Mouse (Mus musculus): ENCODE data around the gene Tgif2.
"Not testable (repeated sequence)": the region's sequence is repeated elsewhere in the genome, so short reads cannot be mapped to it uniquely, and the experiment has no call there.

The Tgif2 gene

DNA sequence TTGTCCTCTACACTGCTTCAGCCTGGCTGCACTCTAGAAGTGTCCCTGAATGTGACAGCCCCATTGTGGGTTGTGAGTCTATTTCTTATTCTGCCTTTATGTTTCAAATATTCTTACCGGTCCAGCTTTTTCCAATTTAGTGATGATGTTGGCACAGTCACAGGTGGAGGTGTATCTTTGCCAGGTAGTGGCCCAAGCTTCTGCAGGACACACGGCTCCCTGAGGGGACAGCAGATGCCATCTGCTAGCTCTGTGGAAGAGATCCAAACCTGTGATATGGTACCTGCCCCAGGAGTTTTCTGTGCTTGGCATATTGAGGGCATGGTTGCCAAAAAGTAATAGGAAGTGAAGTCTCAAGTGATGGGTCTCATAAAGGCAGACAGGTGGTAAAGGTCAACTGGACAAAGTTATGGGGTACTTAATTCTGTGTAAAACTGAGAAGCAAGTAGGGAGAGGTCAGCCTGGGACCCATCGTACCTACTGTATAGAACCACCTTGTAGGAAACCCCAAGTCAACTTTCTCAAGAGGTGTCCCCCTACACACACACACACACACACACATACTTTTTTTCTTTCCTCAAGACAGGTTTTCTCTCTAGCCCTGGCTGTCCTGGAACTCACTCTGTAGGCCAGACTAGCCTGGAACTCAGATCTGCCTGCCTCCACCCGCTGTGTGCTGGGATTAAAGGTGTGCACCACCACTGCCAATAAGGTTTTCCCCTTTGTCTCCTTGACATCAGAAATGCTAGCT, 35.1 kb downstream of the Tgif2 start:
- no peak for DNase-seq (ENCODE audit: low spot score)

DNA sequence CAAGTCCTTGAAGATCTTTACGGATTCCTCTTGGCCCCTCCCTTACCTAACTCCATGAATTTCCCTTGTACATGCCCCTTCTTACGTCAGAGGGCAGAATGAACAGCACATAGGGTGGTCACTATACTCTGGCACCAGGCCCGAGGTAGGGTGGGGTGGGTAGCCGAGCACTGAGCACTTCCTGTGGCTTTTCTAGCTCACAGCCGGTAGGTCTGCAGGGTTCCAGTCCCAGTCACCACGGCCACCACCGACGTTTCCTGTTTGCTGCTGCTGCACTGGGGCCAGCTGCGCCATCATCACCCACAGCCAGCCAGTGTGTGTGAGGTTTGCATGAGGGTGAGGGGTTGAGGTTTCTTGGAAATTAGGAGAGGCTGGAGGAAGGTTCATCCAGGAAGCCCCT, 37.9 kb downstream of the Tgif2 start:
- no peak for DNase-seq (ENCODE audit: low spot score)

DNA sequence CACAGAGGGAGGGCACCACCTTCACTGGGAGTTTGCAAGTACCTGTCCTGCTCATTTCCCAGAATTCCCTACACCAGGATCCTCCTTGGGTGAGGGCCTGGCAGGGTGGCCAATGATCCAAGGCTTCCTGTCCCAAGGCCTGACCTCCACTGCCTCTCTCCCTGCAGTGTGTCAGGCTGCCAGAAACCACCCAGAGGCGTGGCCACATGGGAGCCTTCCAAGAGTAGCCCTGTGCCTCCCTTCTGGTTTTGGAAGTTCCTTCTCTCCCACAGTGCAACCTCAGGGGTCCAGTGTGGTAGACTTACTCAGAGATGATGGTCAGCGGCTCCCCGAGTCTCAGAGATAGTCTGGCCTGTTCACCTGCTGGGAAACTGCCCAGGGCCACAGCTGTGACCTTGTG, 39.7 kb downstream of the Tgif2 start:
- DNase-seq (ENCODE audit: low spot score) = no peak

DNA sequence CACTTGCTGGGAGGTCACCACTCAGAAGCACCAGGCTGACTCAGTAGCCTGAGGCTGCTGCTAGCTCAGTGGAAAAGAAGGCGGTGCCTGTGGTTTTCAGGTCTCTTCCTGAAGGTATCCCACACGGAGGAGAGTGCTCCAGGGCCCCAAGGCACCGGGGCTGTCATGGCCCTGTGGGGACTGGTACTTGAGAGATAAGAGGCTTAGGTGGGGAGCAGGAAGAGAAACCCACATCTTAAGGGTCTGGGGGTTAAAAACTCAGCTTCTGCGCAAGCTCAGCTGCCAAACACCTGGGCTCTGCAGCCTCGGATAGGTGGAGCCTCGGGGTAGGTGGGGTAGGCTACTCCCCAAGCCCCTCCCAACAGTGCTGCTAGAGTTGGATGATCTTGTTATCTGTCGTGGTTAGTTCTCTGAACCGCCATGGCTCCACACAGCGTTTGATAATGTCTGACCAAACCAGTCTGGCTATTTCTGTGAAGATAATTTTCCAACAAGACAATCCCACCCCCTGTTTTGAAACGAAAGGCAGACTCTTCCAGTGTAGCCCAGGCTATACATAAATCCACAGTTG, 42.7 kb downstream of the Tgif2 start:
- no peak for DNase-seq (ENCODE audit: low spot score)

DNA sequence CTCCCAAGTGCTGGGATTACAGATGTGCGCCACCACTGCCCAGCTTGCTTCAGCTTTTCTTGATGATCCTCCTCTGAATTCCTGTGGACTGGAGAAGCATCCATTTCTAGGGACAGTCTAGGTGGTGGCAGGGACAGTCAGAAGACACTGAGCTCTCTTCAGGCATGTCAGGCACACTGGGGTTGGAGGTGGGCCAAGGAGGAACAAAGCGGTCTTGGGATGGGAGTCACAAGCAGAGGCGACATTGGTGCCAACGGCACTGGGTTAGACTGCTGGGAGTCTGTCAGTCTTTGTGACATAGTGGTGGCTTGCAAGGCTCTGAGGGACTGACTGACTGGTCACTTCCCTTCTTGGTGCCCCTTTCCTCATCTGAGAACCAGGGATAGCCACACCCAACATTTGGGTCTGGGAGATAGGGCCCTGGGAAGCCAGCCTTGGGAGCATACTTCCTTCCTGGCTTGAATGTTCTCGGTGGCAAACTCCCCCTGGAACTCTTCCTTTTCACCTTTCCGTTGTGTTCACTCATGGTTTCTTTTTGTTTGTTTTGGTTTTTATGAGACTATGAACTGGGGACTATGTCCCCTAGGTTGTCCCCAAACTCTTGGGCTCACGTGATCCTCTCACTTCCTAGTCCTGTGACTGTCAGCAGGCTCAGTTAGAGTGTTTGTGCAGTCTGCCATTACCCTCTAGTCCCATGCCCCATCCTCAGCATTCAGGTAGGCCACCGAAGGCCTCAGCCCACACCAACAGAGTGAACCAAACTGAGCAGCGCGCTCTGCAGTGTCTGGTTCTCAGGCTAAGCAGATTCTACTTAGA, 44.8 kb downstream of the Tgif2 start:
- DNase-seq (ENCODE audit: low spot score) = no peak

DNA sequence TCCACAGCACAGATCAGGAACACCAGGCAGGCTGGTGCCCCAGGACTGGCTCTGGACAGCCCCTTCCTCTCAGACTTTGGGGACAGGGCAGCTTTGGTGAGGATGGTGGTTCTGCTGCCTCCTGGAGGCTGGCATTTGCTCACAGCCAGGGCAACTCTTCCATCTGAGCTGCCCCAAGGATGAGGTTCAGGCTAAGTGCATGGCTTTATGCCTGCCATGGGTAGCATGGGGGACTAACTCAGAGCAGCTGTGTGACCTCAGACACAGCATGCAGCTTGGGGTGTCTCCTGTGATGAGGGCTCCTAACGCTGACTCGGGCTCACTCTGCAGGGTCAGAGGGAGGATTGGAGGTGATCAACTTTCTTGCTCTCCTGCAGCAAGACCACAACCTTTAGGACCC, 45.9 kb downstream of the Tgif2 start:
- not testable (repeated sequence) for DNase-seq (ENCODE audit: low spot score)

DNA sequence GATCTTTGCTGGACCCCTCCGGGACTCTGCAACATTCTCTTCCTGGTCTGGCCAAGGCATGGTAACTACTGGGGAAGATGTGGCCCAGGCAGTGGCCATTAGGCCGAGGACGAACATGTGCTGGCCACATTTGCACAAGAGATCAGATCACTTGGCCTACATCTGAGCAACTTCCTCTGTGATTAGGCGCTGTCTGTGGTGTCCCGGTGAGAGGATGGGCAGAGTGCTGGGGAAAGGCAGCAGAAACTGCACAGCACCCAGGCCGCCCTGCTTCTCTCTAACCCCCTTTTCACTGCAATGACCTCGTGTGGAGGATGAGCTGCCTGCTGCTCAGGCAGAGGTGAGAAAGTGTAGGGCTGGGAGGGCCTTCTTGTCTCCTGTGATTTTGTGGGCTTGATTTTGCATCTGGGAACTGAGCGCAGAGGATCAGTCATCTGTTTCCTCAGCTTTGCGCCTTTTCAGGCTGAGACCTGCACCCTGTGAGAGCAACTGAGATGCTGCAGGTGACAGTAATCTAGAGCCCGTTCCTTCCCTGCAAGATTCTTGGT, 46.4 kb downstream of the Tgif2 start:
- no peak for DNase-seq (ENCODE audit: low spot score)

DNA sequence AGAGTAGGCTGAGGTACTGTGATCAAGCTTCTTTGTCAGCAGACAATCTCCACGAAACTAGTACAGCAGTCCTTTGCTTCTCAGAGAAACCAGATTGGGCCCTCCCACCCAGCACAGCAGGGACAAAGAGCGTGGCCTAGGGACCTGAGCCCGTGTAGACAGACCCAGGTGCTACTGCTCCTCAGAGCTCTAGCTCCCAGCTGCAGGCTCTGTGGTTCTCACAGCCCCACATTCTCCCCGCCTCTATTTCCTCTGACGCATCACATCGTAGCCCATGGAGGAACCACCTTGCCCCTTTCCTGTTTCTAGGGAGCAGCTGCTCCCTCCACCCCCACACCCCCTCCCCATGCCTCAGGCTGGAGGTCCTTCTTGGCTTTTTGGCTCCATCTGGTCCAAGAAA, 47.2 kb downstream of the Tgif2 start, which contains the start of gene Sla2:
Gene Sla2, minus strand, starts transcription at position 176 of the 400 bp plus-strand sequence.
- DNase-seq (ENCODE audit: low spot score) = no peak

DNA sequence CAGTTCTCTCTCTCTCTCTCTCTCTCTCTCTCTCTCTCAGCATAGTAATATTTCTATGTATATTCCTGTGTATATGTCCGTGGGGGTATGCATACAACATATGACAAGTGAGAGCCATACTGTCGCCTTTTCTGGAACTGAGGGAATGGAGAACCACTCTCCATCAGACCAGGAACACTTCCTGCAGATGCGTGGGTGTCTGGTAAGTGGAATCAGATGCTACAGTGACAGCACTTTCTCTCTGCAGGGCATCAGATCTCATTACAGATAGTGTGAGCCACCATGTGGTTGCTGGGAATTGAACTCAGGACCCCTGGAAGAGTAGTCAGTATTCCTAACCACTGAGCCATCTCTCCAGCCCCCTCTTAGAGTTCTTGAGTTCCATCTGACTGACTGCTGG, 48.7 kb downstream of the Tgif2 start:
- DNase-seq (ENCODE audit: low spot score) = no peak

DNA sequence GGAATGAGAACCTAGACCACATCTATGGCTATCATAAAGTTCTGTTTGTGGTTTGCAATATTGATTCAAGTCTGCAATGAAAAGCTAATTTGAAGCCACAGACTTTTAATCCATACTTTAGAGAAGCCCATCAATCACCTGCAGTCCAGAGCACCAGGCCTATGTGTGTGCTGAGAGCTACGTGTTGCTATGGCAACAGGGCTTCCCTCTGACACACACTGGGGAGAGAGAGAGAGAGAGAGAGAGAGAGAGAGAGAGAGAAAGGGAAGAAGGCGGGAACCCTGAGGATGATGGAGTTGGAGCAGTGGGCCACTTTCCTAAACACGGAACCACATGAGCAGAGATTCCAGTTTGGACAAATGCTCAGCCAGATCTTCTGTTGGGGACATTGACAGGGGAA, 52.4 kb downstream of the Tgif2 start:
- DNase-seq (ENCODE audit: low spot score) = peak; percentile 30

DNA sequence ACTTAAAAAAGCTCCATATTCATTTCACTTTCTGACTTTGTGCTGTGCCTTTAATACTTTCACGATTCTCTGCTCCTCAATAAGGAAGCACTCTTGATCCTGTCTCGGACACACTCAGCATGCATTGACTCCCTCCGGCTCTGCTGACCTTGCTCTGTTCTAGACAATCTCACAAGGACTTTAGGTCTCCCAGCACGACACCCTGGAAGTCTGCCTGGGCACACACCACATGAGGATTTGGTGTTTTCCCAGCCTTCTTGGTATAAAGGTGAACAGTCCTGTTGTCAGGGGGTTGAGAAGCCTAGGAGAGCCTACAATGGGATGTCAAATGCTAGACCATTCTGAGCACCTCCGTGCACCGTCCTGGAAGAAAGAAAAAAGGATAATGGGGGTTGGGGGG, 53.0 kb downstream of the Tgif2 start:
- no peak for DNase-seq (ENCODE audit: low spot score)

DNA sequence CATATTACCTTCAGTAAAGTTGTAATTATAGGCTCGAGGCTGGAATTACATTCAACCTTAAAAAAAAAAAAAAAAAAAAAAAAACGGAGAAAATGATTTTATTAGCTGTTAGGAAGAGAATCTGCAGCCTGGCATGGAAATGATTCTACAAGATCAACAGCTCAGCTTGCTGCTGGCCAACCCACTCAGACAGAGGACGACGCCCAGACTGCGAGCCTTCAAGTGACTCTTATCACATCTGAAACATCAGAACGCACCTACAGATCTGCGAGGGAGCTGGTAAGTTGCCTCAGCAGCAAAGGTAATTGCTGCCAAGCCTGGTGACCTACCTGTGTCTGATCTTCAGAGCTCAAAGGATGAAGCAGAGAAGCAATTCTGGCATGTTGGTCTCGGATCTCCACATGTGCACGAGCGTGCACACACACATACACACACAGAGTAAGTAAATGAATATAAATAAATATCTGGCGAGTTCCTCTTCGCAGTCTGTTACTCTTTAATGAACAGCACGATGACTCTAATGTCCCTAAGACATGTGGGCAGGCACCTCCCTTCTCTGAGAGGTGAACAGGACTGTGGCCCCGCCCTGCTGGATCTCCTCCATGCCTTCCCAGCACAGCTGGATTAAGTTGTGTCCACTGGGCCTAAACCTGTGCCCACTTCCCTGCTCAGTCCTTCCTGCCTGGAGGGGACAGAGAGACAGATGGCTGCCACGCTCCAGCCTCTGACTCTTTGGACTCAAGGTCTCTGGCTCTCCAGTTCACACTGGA, 54.9 kb downstream of the Tgif2 start:
- DNase-seq (ENCODE audit: low spot score) = no peak

DNA sequence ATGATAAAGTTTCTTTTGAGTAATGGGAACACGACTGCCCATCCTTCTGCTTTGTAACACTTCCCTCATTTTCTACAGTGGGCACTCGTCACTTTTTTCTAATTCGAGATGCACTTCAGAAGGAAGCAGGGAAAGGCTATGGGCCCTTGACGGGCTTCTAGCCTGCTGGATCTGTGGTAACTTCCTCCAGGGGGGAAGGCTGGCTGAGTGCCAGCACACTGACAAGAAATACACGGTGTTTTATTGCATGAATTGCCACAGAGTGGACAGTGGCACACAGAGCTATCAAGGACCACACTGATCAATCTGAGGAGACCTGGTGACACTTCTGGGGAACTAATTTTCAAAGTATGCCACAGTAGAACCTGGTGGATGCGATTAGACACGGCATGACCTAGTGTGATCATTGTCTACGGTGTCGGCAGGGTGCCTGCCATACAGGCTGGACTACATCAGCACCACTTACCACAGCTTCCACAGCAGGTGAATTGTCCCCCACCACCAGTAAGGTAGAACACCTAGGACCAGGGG, 56.6 kb downstream of the Tgif2 start:
- DNase-seq (ENCODE audit: low spot score) = no peak

DNA sequence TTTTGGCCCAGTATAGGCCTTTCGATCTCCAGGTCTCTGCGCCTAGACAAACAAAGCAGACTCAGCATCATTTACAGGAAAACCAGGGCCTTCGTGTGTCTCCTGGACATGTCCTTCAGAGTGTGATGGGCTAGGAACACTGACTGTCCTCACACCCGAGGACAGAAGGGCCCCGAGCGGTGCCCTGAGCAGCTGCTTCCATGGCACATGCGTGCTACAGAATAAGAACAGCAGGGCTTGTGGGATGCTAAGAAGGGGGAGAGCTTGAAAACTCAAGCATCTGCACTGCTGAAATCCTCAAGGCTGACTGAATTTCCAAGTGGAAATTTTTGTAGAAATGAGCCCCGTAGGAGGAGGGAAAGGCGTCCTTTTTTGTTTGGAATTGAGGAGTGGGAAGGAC, 57.2 kb downstream of the Tgif2 start:
- no peak for DNase-seq (ENCODE audit: low spot score)

DNA sequence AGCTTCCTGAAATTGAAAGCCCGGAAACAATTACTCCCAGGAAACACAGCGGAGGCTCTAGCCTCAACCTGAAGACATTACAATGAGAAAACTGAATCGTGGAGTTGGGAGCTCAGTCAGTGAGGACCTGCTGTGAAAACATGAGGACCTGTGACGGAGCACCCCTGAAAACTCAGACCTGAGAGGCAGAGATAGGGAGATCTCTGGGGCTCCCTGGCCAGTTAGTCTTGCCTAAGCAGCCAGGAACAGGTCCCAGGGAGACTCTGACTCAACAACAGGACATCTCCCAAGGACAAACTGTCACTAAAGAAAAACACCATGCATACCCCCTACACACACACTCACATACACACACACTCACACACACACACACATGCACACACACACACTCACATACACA, 58.6 kb downstream of the Tgif2 start:
- DNase-seq (ENCODE audit: low spot score) = no peak

DNA sequence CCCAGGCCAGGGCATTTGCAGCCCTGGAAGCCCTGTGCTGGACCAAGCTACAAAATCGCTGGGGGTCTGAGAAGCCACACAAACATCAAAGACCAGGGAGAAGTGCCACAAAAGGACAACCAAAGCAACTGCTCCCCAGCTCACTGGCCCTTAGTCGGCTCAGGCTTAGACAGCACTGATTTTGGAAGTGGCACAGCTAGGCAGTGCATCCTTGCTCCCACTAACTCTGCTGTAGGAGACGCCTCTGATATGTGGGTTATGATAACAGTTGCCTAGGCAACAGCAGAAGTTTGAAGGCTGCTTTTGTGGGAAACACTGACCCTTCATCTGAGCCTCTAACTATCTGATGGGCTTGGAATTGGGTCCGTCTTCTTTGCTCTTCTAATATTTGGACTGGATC, 59.4 kb downstream of the Tgif2 start:
- no peak for DNase-seq (ENCODE audit: low spot score)

DNA sequence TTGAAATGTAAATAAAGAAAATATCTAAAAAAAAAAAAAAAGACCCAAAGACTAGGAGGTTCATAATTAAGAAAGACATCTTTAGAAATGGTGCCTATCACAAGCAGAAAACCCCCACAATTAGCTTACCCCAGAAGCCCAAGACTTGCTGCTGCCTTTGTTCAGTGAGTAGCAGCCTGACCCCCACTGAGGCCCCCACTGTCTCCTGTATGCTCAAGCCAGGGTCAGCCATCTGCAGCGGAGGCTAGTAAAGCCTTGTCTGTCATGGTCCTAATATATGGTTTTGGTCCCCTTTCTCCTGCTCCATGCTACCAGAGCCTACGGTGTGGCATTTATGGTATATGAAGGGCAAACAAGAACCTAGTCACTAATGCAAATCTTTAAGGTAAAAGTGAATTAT, 61.5 kb downstream of the Tgif2 start:
- DNase-seq (ENCODE audit: low spot score) = no peak

DNA sequence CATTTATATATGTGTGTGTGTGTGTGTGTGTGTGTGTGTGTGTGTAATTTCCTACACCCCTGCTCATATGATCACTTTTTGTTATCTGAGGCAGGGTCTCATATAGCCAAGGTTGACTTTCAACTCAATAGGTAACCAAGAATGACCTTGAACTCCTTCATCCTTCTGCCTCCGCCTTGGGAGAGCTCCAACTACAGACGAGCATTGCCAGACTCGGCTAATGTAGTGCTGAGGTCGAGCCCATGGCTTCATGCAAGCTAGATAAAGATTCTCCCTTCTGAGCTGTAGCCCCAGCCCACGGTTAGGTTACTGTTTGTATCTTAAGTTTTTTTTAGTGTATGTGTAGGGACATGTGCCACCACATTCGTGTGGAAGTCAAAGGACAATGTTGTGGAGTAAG, 62.1 kb downstream of the Tgif2 start:
- DNase-seq (ENCODE audit: low spot score) = no peak

DNA sequence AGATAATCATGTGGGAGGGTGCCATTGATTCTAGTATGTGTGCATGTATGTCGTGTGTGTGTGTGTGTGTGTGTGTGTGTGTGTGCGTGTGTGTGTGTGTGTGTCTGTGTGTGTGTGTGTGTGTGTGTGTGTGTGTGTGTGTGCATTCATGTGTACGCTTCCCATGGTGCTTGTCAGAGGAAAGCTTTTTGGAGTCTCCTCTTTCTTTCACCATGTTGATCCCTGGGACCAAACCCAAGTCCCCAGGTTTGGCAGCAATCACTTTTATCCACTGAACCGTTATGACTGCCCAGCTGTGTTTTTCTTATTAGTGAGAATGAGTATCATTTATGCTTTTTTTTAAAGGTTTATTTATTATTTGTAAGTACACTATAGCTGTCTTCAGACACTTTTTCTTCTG, 62.6 kb downstream of the Tgif2 start:
- not testable (repeated sequence) for DNase-seq (ENCODE audit: low spot score)

DNA sequence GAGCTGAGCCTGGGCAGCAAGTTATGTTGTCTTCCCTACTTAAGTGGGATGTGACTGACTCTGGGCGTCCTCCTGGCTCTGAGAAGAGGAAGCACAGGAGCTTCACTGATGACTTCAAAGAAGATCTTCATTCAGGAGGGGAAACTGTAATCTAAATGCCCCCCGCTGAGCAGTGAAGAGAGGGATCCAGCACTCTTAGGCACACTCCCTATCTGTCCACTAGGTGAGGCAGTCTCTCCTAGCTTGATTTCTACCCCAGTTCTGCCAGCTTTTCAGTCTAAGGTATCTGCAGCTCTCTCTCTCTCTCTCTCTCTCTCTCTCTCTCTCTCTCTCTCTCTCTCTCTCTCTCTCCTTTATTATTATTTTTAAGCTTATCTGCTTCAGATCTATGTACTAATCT, 63.6 kb downstream of the Tgif2 start:
- peak; percentile 20 for DNase-seq (ENCODE audit: low spot score)

All from retina, embryonic 14.5 days (tissue).